Mouse (Mus musculus) adrenal gland, postnatal 14 days (tissue): ENCODE data around the gene Lin9. TPM values are rescaled to one million over a fixed set of nuclear protein-coding genes. Genes with fewer than 3 reads are reported as not detected.

ENCODE experiments used
- DNase-seq: peaks from one replicate; pipeline ENCODE4 v3.0.0; 2021; ENCODE audit warnings: mixed read lengths
- total RNA-seq: library from RNA; stranded (reverse); gene quantifications from 2 replicates; pipeline ENCODE4 v1.2.3, GENCODE M21; 2021

Gene Lin9
- total RNA-seq, 1 experiment from 2014 or later = 6.9 TPM

GRCm38 (mm10) chr1:180707368-180707767, 66.4 kb downstream of the Lin9 start:
- DNase-seq = no peak

GRCm38 (mm10) chr1:180707813-180708212, 66.9 kb downstream of the Lin9 start:
- DNase-seq = no peak

- no peak for DNase-seq
Measured at GRCm38 (mm10) chr1:180708935-180709776, 68.2 kb downstream of the Lin9 start.

GRCm38 (mm10) chr1:180718756-180719155, 77.8 kb downstream of the Lin9 start:
- no peak for DNase-seq

GRCm38 (mm10) chr1:180719483-180719882, 78.5 kb downstream of the Lin9 start:
- no peak for DNase-seq

- peak; percentile 88 for DNase-seq
Measured at GRCm38 (mm10) chr1:180719951-180720689, 79.2 kb downstream of the Lin9 start.

GRCm38 (mm10) chr1:180722608-180723007, 81.7 kb downstream of the Lin9 start:
- no peak for DNase-seq

- DNase-seq = no peak
Measured at GRCm38 (mm10) chr1:180723701-180724238, 82.8 kb downstream of the Lin9 start.

GRCm38 (mm10) chr1:180725704-180726179, 84.8 kb downstream of the Lin9 start, which contains the start of gene Acbd3:
TSS of gene Acbd3 (plus strand) at chr1:180726043.
- peak; percentile 97 for DNase-seq

GRCm38 (mm10) chr1:180726183-180726582, 85.2 kb downstream of the Lin9 start:
- DNase-seq = peak; percentile 78

- no peak for DNase-seq
Measured at GRCm38 (mm10) chr1:180729231-180729630, 88.3 kb downstream of the Lin9 start.

Other genes starting within 250 kb of the Lin9 start
- 0.33 and 1.6 TPM in 2 replicates for gene Stum, start 157.6 kb upstream of the Lin9 start, total RNA-seq
- 92.8 TPM in 2 replicates for gene Parp1, start 72.2 kb upstream of the Lin9 start, total RNA-seq
- not detected in 2 replicates for gene Mixl1, start 55.9 kb downstream of the Lin9 start, total RNA-seq
- gene Acbd3, start 84.9 kb downstream of the Lin9 start, total RNA-seq = 41.8 and 43.0 TPM in 2 replicates
- gene H3f3a, start 172.8 kb downstream of the Lin9 start, total RNA-seq = 803 and 817 TPM in 2 replicates
- gene Sde2, start 210.0 kb downstream of the Lin9 start, total RNA-seq = 22.2 and 22.6 TPM in 2 replicates